Mouse (Mus musculus) brain, adult 10 weeks (tissue): ENCODE measurements around the gene Rsrc1. TPM values are rescaled to one million over a fixed set of nuclear protein-coding genes. Genes with fewer than 3 reads are reported as not detected.

ENCODE experiments used
- polyA plus RNA-seq: library from polyadenylated mRNA; stranded (reverse); fragments of 350-450 nt; fragmentation: Illumina TruSeq; extraction: RNeasy Lipid Tissue Mini Kit (QIAGEN cat#74804); gene quantifications from one replicate; pipeline ENCODE4 v1.2.3, GENCODE M21; 2015; ENCODE audit warnings: low read depth, low replicate concordance

Rsrc1 gene
- polyA plus RNA-seq = 46.7 TPM

GRCm38 (mm10) chr3:66981101-66981661 is at the start of gene Rsrc1:
Gene Rsrc1 (plus strand): TSS chr3:66981390.

GRCm38 (mm10) chr3:66981706-66982105 is 516 bp downstream of the Rsrc1 start, which contains the start of gene Shox2:
Gene Shox2 (minus strand): TSS chr3:66981771.

GRCm38 (mm10) chr3:67373872-67374271 is 392.7 kb downstream of the Rsrc1 start, which contains the start of gene Mlf1:
Gene Mlf1 (plus strand): TSS chr3:67374097.

GRCm38 (mm10) chr3:67375063-67375462 is 393.9 kb downstream of the Rsrc1 start, which contains the start of gene Gm17402:
Gene Gm17402 (minus strand): TSS chr3:67375163.

Other genes starting within 250 kb of the Rsrc1 start
- gene Shox2, start 381 bp downstream of the Rsrc1 start, polyA plus RNA-seq = 13.0 TPM